Mouse (Mus musculus) embryo, embryonic 11.5 days (tissue): Measurements from ENCODE around the gene Grk2.
A peak's percentile ranks its signal among the peaks of the same experiment; 100 is the strongest.

Experiments
- DNase-seq: peaks from one replicate; pipeline ENCODE4 v3.0.0-alpha.2; 2012; ENCODE audit warnings: low read depth, low spot score

Gene Grk2

GRCm38 (mm10) chr19:4303640-4303995 is 2.4 kb downstream of the Grk2 start:
- no peak for DNase-seq

- no peak for DNase-seq
Measured at GRCm38 (mm10) chr19:4302936-4303639, 2.9 kb downstream of the Grk2 start.

- DNase-seq = no peak
Measured at GRCm38 (mm10) chr19:4301735-4302651, 4.0 kb downstream of the Grk2 start.

- no peak for DNase-seq
Measured at GRCm38 (mm10) chr19:4300852-4301734, 4.9 kb downstream of the Grk2 start.

- no peak for DNase-seq
Measured at GRCm38 (mm10) chr19:4300271-4300704, 5.7 kb downstream of the Grk2 start.

GRCm38 (mm10) chr19:4299574-4300270 is 6.3 kb downstream of the Grk2 start:
- no peak for DNase-seq

GRCm38 (mm10) chr19:4299126-4299525 is 6.9 kb downstream of the Grk2 start:
- no peak for DNase-seq

GRCm38 (mm10) chr19:4298322-4299121 is 7.5 kb downstream of the Grk2 start:
- DNase-seq = no peak

- DNase-seq = no peak
Measured at GRCm38 (mm10) chr19:4297851-4298250, 8.2 kb downstream of the Grk2 start.

- no peak for DNase-seq
Measured at GRCm38 (mm10) chr19:4296611-4297010, 9.4 kb downstream of the Grk2 start.

GRCm38 (mm10) chr19:4295391-4295790 is 10.6 kb downstream of the Grk2 start:
- DNase-seq = no peak

GRCm38 (mm10) chr19:4294381-4295097 is 11.5 kb downstream of the Grk2 start:
- DNase-seq = no peak

- DNase-seq = no peak
Measured at GRCm38 (mm10) chr19:4291161-4291560, 14.9 kb downstream of the Grk2 start.

- DNase-seq = no peak
Measured at GRCm38 (mm10) chr19:4290749-4291148, 15.3 kb downstream of the Grk2 start.

- no peak for DNase-seq
Measured at GRCm38 (mm10) chr19:4283653-4284052, 22.4 kb downstream of the Grk2 start.

GRCm38 (mm10) chr19:4282898-4283553 is 23.0 kb downstream of the Grk2 start, which contains the start of gene Ankrd13d:
Ankrd13d (minus strand) TSS chr19:4283137.
- peak; percentile 70 for DNase-seq

GRCm38 (mm10) chr19:4280425-4280824 is 25.6 kb downstream of the Grk2 start:
- DNase-seq = no peak

GRCm38 (mm10) chr19:4279487-4279886 is 26.5 kb downstream of the Grk2 start:
- no peak for DNase-seq

GRCm38 (mm10) chr19:4270972-4271371 is 35.0 kb downstream of the Grk2 start:
- DNase-seq = no peak
